Mouse (Mus musculus) MEL (cell line): Measurements from ENCODE around the gene Fam129a. TPM values are rescaled to one million over a fixed set of nuclear protein-coding genes. Genes with fewer than 3 reads are reported as not detected.
A peak's percentile ranks its signal among the peaks of the same experiment; 100 is the strongest.

Experiments used
- DNase-seq: peaks from one replicate; pipeline ENCODE4 v3.0.0; 2011; ENCODE audit warnings: low read depth, low spot score
- H3K27ac ChIP-seq: 2 replicates; pipeline ENCODE4 v1.5.1; 2012; ENCODE audit warnings: low read depth, mild to moderate bottlenecking, control low read depth, low read length, moderate library complexity; ENCODE audit not compliant: control insufficient read depth
- H3K27me3 ChIP-seq, 2 experiments: fragments of 150-350 bp in 1 of 2; sonication (generic) in 1 of 2; 2 replicates each; pipeline ENCODE4 v1.6.1; 2012; ENCODE audit warnings: low read length in 2 of 2, mild to moderate bottlenecking in 2 of 2, improper control_type of control experiment in 1 of 2, moderate library complexity in 1 of 2; ENCODE audit not compliant: insufficient read depth in 2 of 2, control insufficient read depth in 1 of 2
- H3K36me3 ChIP-seq, 2 experiments: 2 replicates each; pipeline ENCODE4 v1.6.1; 2012 to 2014; ENCODE audit warnings: low read length in 2 of 2, improper control_type of control experiment in 1 of 2, inconsistent platforms in 1 of 2, mild to moderate bottlenecking in 1 of 2; ENCODE audit not compliant: insufficient read depth in 2 of 2, control insufficient read depth in 1 of 2
- H3K4me1 ChIP-seq, 2 experiments: fragments of 150-350 bp in 1 of 2; sonication (generic) in 1 of 2; 2 replicates each; pipeline ENCODE4 v1.6.1; 2012; ENCODE audit warnings: low read length in 2 of 2, improper control_type of control experiment in 1 of 2, mild to moderate bottlenecking in 1 of 2; ENCODE audit not compliant: insufficient read depth in 2 of 2, control insufficient read depth in 1 of 2
- H3K4me3 ChIP-seq, 2 experiments: fragments of 150-350 bp in 1 of 2; sonication (generic) in 1 of 2; 2 replicates each; pipeline ENCODE4 v1.5.1; 2012; ENCODE audit warnings: low read depth in 2 of 2, low read length in 2 of 2, mild to moderate bottlenecking in 2 of 2, moderate library complexity in 2 of 2, control low read depth in 1 of 2, improper control_type of control experiment in 1 of 2; ENCODE audit not compliant: control insufficient read depth in 1 of 2, insufficient read depth in 1 of 2
- H3K79me2 ChIP-seq: 2 replicates; pipeline ENCODE4 v1.6.1; 2012; ENCODE audit warnings: mild to moderate bottlenecking, low read length, moderate library complexity; ENCODE audit not compliant: control insufficient read depth, poor library complexity, insufficient read depth
- H3K9ac ChIP-seq: 2 replicates; pipeline ENCODE4 v1.6.1; 2012; ENCODE audit warnings: low read depth, mild to moderate bottlenecking, control low read depth, low read length, moderate library complexity; ENCODE audit not compliant: control insufficient read depth, poor library complexity, severe bottlenecking
- H3K9me3 ChIP-seq: fragments of 150-350 bp; sonication (generic); replicated peaks from 2 replicates; pipeline ENCODE4 v1.6.1; 2012; ENCODE audit warnings: mild to moderate bottlenecking, low read length, improper control_type of control experiment, moderate library complexity; ENCODE audit not compliant: insufficient read depth
- CHD1 ChIP-seq: IDR thresholded peaks from 2 replicates; pipeline ENCODE4 v1.6.1; 2012; ENCODE audit warnings: low read depth, mild to moderate bottlenecking, inconsistent platforms, low read length, improper control_type of control experiment
- E2F4 ChIP-seq: IDR thresholded peaks from 2 replicates; pipeline ENCODE4 v1.6.1; 2011; ENCODE audit warnings: low read depth, low read length, improper control_type of control experiment, borderline replicate concordance
- ELF1 ChIP-seq: IDR thresholded peaks from 2 replicates; pipeline ENCODE4 v1.6.1; 2014; ENCODE audit warnings: low read depth, mild to moderate bottlenecking, inconsistent platforms, low read length, improper control_type of control experiment, moderate library complexity
- EP300 ChIP-seq, 2 experiments: IDR thresholded peaks; 2 replicates each; pipeline ENCODE4 v1.6.1; 2011; ENCODE audit warnings: improper control_type of control experiment in 2 of 2, low read length in 2 of 2, low read depth in 1 of 2, mild to moderate bottlenecking in 1 of 2
- ETS1 ChIP-seq: IDR thresholded peaks from 2 replicates; pipeline ENCODE4 v1.6.1; 2012; ENCODE audit warnings: low read depth, mild to moderate bottlenecking, inconsistent platforms, low read length, improper control_type of control experiment, moderate library complexity
- GABPA ChIP-seq: IDR thresholded peaks from 2 replicates; pipeline ENCODE4 v1.6.1; 2012; ENCODE audit warnings: low read depth, mild to moderate bottlenecking, inconsistent platforms, low read length, improper control_type of control experiment, moderate library complexity
- GATA1 ChIP-seq: IDR thresholded peaks from 2 replicates; pipeline ENCODE4 v1.6.1; 2011; ENCODE audit warnings: low read depth, low read length, improper control_type of control experiment
- HCFC1 ChIP-seq: IDR thresholded peaks from 2 replicates; pipeline ENCODE4 v1.6.1; 2012; ENCODE audit warnings: low read depth, mild to moderate bottlenecking, inconsistent platforms, low read length, improper control_type of control experiment, moderate library complexity
- JUND ChIP-seq: IDR thresholded peaks from 2 replicates; pipeline ENCODE4 v1.6.1; 2011; ENCODE audit warnings: low read depth, mild to moderate bottlenecking, improper control_type of control experiment, low read length
- MAFK ChIP-seq: IDR thresholded peaks from 2 replicates; pipeline ENCODE4 v1.6.1; 2011; ENCODE audit warnings: low read depth, mild to moderate bottlenecking, low read length, improper control_type of control experiment, borderline replicate concordance
- MAZ ChIP-seq: IDR thresholded peaks from 2 replicates; pipeline ENCODE4 v1.6.1; 2012; ENCODE audit warnings: low read depth, mild to moderate bottlenecking, inconsistent platforms, low read length, improper control_type of control experiment
- MEF2A ChIP-seq: IDR thresholded peaks from 2 replicates; pipeline ENCODE4 v1.6.1; 2014; ENCODE audit warnings: low read depth, mild to moderate bottlenecking, inconsistent platforms, low read length, improper control_type of control experiment; ENCODE audit not compliant: poor library complexity, insufficient replicate concordance, severe bottlenecking; ENCODE audit errors: extremely low read depth
- MXI1 ChIP-seq: IDR thresholded peaks from 2 replicates; pipeline ENCODE4 v1.6.1; 2011; ENCODE audit warnings: mild to moderate bottlenecking, low read depth, low read length, improper control_type of control experiment
- MYB ChIP-seq: IDR thresholded peaks from 2 replicates; pipeline ENCODE4 v1.6.1; 2011; ENCODE audit warnings: mild to moderate bottlenecking, low read depth, low read length, improper control_type of control experiment
- MYC ChIP-seq: IDR thresholded peaks from 2 replicates; pipeline ENCODE4 v1.6.1; 2011; ENCODE audit warnings: low read depth, mild to moderate bottlenecking, low read length, improper control_type of control experiment, moderate library complexity
- POLR2A ChIP-seq, 2 experiments: IDR thresholded peaks; 2 replicates each; pipeline ENCODE4 v1.6.1; 2011 to 2012; ENCODE audit warnings: low read length in 2 of 2, mild to moderate bottlenecking in 2 of 2, control low read depth in 1 of 2, improper control_type of control experiment in 1 of 2, low read depth in 1 of 2, moderate library complexity in 1 of 2; ENCODE audit not compliant: control insufficient read depth in 1 of 2, insufficient read depth in 1 of 2, poor library complexity in 1 of 2
- SIN3A ChIP-seq: IDR thresholded peaks from 2 replicates; pipeline ENCODE4 v1.6.1; 2012; ENCODE audit warnings: low read length, improper control_type of control experiment, inconsistent platforms
- UBTF ChIP-seq: IDR thresholded peaks from 2 replicates; pipeline ENCODE4 v1.6.1; 2012; ENCODE audit warnings: low read depth, mild to moderate bottlenecking, inconsistent platforms, low read length, improper control_type of control experiment, moderate library complexity, borderline replicate concordance; ENCODE audit not compliant: insufficient read depth
- ZC3H11A ChIP-seq: IDR thresholded peaks from 2 replicates; pipeline ENCODE4 v1.6.1; 2012; ENCODE audit warnings: low read depth, mild to moderate bottlenecking, inconsistent platforms, low read length, improper control_type of control experiment
- ZMIZ1 ChIP-seq: IDR thresholded peaks from 2 replicates; pipeline ENCODE4 v1.6.1; 2012; ENCODE audit warnings: low read depth, mild to moderate bottlenecking, inconsistent platforms, low read length, improper control_type of control experiment, moderate library complexity
- ZNF384 ChIP-seq: IDR thresholded peaks from 2 replicates; pipeline ENCODE4 v1.6.1; 2012; ENCODE audit warnings: low read depth, mild to moderate bottlenecking, inconsistent platforms, low read length, improper control_type of control experiment
- polyA plus RNA-seq, 2 experiments: library from polyadenylated mRNA; stranded (reverse) in 1 of 2; unstranded in 1 of 2; fragments of >175 nt in 1 of 2; fragments of >200 nt in 1 of 2; gene quantifications; 2 replicates each; pipeline versions ENCODE4 v1.2.1 to v1.2.4; 2012; ENCODE audit warnings: low replicate concordance in 2 of 2, low read depth in 1 of 2; ENCODE audit not compliant: insufficient read length in 2 of 2, insufficient read depth in 1 of 2, missing spikeins in 1 of 2
- total RNA-seq: library from RNA; depleted of rRNA; stranded (reverse); fragments of 300-350 nt; gene quantifications from 2 replicates; pipeline ENCODE4 v1.2.3, GENCODE M21; 2012

The Fam129a gene
- total and polyA plus RNA-seq, 3 experiments, result 3.1 to 67.5 (median 8.8) TPM

DNA sequence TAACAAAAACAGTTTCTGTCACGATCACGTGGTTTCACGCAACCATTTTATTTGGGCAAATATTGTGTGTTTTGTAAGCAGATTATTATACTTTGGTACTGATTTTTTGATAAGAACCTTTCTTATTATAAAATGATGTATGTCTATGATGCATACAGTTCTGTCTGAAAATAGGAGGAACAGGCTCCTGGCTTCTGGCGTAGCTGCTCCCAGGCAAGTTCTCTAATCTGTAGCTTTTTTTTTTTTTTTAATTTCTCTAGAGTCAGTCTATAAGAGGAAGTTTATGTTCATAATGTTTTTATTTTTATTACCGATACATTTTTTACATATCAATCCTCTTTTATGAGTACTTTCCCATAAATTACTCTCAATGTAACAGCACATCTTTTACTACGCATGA is 44.6 kb downstream of the Fam129a start:
- TF ChIP-seq POLR2A (IDR thresholded peaks at IDR 0.05; ENCODE audit: control insufficient read depth in 1 of 2, insufficient read depth in 1 of 2, low read depth in 1 of 2, low read length in 2 of 2, poor library complexity in 1 of 2) (no peak), GATA1 (peak; percentile 35; the same call in 1 of the 2 replicates), EP300 (IDR thresholded peaks at IDR 0.05; ENCODE audit: low read depth in 1 of 2, low read length in 2 of 2) (peak in 1 of 2 experiments; percentile 52; a peak in 1 of 4 replicates), ZMIZ1 (no peak), ZC3H11A (no peak), JUND (no peak), ZNF384 (peak; percentile 95), MAZ (no peak), ELF1 (no peak), MYC (no peak), MEF2A (no peak), HCFC1 (no peak), ETS1 (0 out of 2 replicates have a peak, but pooled peaks have one; percentile 31), MXI1 (no peak), UBTF (no peak), MAFK (no peak), MYB (no peak), SIN3A (no peak)
- Histone ChIP-seq H3K4me3 (no peak overlapping the region; a peak in 1 of 4 replicates), H3K4me1 (peaks cover 12 to 24% of the 10 kb centered on the region in 2 experiments), H3K9me3 (no peaks in the 10 kb centered on the region), H3K27ac (no peak overlapping the region), H3K36me3 (peaks cover 0 to 34% of the 10 kb centered on the region in 2 experiments; a peak in 2 of 4 replicates), H3K79me2 (no peaks in the 10 kb centered on the region), H3K27me3 (no peaks in the 10 kb centered on the region), H3K9ac (no peak overlapping the region)
- peak; percentile 58 for DNase-seq

DNA sequence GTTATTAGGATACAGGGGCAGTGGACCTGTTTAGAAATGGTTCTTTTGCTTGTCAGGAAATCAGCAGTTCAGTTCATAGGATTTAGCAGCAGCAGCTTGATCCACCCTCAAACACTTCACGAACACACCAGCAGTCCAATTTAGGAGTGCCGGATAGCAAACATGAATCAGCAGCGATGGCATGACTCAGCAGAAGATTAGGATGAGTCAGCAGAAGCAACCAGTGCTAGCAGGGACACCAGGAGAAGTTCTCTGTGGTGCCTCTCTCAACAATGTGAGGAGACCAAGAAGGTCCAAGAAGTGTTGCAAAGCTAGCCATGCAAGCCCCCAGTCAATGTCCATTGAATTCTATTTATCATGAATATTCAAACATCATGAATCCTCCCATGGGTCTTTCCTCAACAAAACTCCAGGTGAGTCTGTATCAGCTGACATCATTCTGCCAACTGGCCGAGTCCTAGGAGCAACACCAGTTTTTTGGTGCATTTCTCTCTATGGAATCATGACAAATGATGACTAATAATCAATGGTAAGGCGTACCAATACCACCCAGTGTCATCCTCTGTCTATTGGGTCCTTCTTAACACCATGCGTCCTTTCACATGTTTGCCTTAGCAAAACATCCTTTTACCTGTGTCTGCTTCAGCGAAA is 45.7 kb downstream of the Fam129a start:
- peak; percentile 90 for DNase-seq
- TF ChIP-seq MAFK, result peak; percentile 98
- TF ChIP-seq ETS1, result peak; percentile 86
- TF ChIP-seq E2F4, result no peak
- 0 out of 2 replicates have a peak, but pooled peaks have one; percentile 21 for TF ChIP-seq SIN3A
- TF ChIP-seq CHD1, result no peak
- TF ChIP-seq EP300 (IDR thresholded peaks at IDR 0.05; ENCODE audit: low read depth in 1 of 2, low read length in 2 of 2), result peak; percentile 61 to 72
- peak; percentile 96 for TF ChIP-seq GABPA
- TF ChIP-seq MXI1, result no peak
- TF ChIP-seq, all 39 proteins: peak for 5
- no peaks in the 10 kb centered on the region for H3K27me3 ChIP-seq
- H3K27ac ChIP-seq, result no peak overlapping the region; the same call in 1 of the 2 replicates
- H3K4me3 ChIP-seq, result no peak overlapping the region
- peaks cover 12 to 30% of the 10 kb centered on the region in 2 experiments for H3K4me1 ChIP-seq
- peaks cover 0 to 41% of the 10 kb centered on the region in 2 experiments; a peak in 2 of 4 replicates for H3K36me3 ChIP-seq
- no peaks in the 10 kb centered on the region for H3K79me2 ChIP-seq
- H3K9me3 ChIP-seq, result no peaks in the 10 kb centered on the region
- H3K9ac ChIP-seq, result no peak overlapping the region
